Mouse (Mus musculus) spleen, adult 2 months (tissue): ENCODE data around the gene Klf13.

Experiments
- CTCF ChIP-seq: fragments of 200-500 bp; IDR thresholded peaks from 2 replicates; pipeline ENCODE4 v1.5.1; 2011; ENCODE audit warnings: mild to moderate bottlenecking, inconsistent platforms; ENCODE audit not compliant: insufficient read depth, insufficient read length, insufficient replicate concordance; ENCODE audit errors: extremely low read depth
- POLR2A ChIP-seq: fragments of 200-500 bp; IDR thresholded peaks from 2 replicates; pipeline ENCODE4 v1.6.1; 2011; ENCODE audit warnings: low read depth, low read length, inconsistent platforms

DNA sequence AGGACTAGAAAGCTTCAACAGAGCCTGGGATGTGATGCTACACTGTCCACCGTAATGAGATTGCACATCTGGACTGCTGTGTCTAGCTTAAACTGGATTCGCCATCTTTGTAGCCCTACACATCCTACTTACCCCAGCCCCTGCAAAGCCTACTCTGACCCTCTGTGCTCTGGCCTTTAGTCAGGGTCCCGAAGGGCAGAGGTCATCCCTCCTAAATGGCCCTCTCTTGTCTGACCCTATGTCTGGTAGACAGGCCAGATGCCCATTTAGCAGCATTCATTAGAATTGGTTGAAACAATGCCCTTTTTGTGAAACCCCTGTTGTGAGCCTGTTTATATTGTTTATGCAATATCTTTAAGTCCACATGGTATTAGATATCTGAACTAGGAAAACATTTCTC, 31.2 kb upstream of the Klf13 start:
- TF ChIP-seq CTCF (no peak), POLR2A (no peak)
